Mouse (Mus musculus) CD4-positive naive resting alpha-beta T cell, adult 76 days (primary cell): ENCODE data around the gene Gbp8. TPM values are rescaled to one million over a fixed set of nuclear protein-coding genes. Genes with fewer than 3 reads are reported as not detected.

Experiments used
- total RNA-seq: library from RNA; stranded (reverse); gene quantifications from one replicate; pipeline ENCODE4 v1.2.4, GENCODE M21; 2023

Gene Gbp8
- total RNA-seq, result 51.1 TPM

GRCm38 (mm10) chr5:105139409-105140088 lies at the start of gene Gbp8, which contains the start of the genes Gbp9 and Gbp4:
Gene Gbp8 (minus strand): TSS chr5:105139540.
Gene Gbp9 (minus strand): TSS chr5:105139539.
Gene Gbp4 (minus strand): TSS chr5:105139586.

GRCm38 (mm10) chr5:104982535-104982934 lies 156.8 kb downstream of the Gbp8 start, which contains the start of gene Abcg3:
Gene Abcg3 (minus strand): TSS chr5:104982718.

Other genes starting within 250 kb of the Gbp8 start
- 13.4 TPM for gene Abcg3, start 156.8 kb downstream of the Gbp8 start, total RNA-seq
- 72.0 TPM for gene Gbp9, start within 50 bp of the Gbp8 start, total RNA-seq
- 99.6 TPM for gene Gbp4, start within 50 bp of the Gbp8 start, total RNA-seq
- 8.1 TPM for gene Gbp10, start 100.0 kb upstream of the Gbp8 start, total RNA-seq
- gene Gm43302, start 154.2 kb upstream of the Gbp8 start, total RNA-seq, result 0.94 TPM
- 47.6 TPM for gene Gbp6, start 154.2 kb upstream of the Gbp8 start, total RNA-seq